Mouse (Mus musculus) liver (tissue): ENCODE data around the gene Thada.
A peak's percentile ranks its signal among the peaks of the same experiment; 100 is the strongest.

Experiments
- DNase-seq: peaks from one replicate; pipeline ENCODE4 v3.0.0-alpha.2; 2020; ENCODE audit warnings: mixed read lengths

Gene Thada

DNA sequence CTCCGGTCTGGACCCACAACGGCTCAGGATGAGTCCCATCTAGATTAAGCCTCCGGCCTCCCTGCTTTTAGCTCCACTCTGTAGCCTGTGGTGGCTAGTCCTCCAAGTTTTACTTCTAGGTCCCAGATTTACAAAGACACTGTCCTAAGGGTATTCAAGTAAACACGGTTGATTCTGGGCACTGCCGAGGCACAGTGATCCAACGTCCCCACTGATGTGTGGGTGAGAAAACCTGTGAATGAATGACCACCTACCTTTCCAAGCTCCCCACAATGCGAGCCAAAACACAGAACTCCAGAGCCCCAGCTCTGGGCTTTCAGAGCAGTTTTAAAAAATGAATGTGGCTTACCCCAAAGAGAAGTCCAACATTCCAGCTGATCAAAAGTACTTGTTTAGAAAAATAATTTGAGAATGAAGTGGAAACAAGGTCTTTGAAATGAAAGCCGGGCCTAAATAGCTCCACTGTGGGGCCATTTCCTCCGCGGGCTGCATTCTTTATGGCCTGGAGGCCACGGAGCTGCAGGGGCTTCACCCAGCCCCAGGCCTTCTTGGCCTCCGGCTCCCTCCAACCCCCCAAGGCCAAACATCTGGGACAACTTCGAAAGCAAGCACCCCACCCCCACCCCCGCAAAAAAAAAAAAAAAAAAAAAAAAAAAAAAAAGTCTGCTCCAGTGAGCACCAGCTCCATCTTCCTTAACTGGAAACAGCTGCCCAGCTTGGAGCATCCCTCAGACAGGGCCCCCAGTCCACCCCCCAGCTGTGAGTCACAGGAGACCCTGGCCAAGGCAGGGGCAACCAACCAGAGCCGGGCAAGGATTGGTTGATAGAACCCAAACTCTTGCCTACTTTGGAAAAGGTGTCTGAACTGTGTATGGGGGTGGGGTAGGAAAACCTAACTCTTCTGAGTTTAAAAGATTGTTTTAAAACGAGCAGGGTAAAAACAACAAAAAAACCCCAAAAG is 283.4 kb downstream of the Thada start:
- peak; percentile 51 for DNase-seq

DNA sequence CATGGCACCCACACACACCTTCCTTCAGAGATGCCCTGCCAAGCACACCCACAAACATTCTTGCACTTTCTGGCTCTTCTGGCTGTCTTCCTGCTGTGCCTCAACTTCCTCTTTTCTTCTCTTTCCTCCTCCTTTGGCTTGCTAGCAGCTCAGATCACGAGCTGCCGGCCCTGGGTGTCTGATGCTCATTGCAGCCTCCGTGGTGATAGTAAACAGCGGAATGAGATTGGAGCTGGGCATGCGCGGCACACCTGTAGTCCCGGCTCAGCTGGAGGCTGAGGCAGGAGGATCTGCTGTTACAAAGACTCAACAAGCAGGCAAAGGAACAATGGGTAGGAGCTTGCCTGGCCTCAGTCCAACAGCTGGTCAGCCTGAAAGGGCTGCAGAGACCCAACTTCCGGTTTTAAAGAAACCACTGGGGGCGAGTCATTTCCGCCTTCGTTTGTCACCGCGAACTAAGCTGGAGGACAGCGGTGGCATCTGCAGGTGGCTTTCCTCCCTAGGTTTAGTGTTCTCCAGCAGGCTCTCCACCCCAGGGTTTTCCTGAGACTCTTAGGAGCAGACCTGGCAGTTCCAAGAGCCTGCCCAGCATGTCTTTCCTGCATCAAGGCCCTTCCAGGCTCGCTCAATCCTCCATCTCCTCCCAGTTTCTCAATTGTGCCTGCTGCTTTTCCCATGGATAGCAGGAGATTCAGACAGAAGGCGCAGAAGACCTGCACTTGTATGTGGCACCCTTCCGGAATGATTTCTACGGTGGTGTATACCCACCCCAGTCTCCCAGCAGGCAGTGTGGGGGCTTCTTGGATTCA is 284.3 kb downstream of the Thada start:
- peak; percentile 71 for DNase-seq

DNA sequence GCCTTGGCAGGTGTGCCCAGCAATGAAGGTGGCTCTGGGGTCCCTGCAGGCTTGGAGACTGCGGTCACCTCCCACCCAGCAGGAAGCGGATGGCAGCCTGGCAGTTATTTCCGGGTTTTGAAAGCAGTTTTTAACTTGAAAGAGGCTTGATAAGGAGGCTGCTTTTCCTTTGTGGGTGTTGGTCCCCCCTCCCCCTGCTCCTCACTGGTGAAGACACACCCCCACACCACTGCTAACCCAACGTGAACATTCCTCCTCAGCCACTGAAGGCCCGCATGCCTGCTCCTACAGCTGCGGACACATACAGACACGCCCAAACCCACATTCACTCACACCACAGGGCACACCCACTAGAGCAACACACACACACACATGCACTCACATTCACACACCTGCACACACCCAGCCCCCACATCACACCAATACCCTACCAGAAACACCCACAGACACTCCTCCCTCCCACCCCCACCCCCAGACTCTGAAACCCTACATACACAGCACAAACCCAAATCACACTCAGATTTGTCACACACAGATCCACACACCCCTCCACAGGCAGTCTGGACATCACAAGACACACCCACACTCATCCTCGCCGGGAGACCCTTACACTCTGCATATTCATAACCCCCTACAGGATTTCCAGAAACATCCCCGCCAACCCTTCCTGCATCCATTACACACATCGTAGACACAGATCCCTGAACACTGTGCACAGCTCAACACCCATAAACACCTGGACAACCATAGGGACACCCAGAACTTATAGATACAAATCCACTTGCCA is 285.1 kb downstream of the Thada start:
- DNase-seq = peak; percentile 76

DNA sequence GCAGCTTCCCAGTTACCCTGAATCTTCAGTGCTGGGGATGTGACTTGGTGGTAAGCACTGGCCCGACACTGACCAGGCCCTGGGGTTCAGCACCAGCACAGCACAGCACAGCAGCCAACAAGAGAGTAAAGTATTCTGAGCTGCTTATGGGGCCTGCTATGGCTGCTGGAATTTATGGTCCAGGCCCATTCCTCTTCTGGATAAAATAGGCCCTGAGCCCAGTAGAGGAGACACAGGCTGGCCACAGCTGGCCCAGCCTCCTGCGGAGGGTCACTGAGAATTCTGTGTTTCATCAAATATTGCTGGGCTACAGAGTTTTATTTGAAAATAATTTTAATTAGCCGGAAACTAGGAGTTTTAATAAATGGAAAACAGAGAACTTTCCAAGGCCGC is 286.0 kb downstream of the Thada start:
- DNase-seq = no peak

DNA sequence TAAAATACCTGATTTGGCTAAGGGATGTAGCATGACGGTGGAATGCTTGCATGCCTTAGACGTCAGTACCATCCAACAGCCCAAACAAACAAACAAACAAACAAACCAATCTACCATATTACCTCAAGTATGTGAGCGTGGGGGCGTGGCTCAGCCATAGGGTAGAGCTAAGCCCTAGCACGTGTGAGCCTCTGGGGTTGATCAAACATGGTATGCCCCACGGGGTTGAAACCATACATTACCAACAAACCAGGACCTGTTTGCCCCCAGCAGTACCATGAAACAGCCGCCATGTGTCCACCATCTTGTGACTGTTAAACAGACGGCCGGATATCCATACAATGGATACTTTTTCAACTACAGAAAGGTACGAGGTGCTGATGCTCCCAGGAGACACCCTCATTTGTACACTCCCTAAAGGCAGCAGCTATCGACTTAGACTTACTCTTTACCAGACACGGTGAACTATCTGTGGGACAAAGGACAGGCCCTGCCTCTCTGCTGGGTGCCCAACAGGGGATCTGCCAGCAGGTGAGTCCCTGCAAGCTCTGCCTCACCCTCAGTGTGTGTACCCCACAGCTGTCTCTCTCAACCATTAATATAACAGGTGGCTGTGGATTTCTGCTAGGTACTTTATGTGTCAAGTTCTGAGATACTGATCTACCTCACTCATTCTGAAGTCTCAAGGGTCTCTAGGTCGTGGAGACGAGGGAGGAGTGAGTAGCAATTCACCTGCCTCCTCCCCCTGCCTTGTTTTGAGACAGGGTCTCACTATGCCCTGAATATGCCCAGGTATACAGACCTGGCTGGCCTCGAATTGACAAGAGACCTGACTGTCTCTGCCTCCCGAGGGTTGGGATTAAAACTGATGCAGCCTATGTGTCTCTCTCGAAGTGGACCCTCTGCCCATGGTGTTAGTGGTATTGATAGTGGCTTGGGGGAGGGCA is 286.7 kb downstream of the Thada start:
- DNase-seq = peak; percentile 4

DNA sequence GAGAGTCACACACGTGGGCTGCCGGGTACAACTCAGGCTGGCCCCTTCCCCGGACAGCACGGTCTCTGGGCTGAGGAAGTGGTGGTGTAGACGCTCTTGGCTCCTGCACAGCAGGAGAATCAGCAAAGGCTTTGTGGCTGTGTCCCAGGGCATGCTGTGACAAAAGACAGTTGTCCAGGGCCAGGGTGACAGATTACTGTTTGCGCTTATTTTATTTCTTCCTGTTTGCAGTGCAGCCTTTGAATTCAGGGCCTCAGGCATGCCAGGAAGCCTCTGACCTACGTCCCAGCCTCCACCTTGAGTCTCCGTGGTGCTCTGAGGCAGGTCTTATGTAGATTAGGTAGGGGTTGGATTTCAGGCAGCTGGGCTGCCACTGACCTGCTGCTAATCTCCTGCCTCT is 288.5 kb downstream of the Thada start:
- peak; percentile 13 for DNase-seq

DNA sequence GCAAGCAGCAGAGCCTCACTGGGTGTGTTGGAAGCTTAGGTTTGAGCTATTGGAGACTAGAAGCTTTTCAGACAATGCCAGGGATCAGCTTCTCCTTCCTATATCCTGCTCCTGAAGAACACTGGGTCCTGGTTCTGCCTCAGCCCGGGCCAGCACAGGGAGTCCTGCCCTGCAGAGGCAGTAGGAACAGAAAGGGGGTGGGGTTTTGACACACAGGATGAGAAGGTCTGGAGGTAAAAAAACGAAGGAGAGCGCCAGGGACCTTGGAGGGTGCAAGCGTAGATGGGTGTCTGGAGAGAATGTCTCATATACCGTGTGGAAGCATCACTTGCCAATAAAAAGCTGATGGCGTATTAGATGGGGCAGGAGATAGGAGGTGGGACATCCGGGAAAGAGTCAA is 289.6 kb downstream of the Thada start:
- DNase-seq = peak; percentile 1

DNA sequence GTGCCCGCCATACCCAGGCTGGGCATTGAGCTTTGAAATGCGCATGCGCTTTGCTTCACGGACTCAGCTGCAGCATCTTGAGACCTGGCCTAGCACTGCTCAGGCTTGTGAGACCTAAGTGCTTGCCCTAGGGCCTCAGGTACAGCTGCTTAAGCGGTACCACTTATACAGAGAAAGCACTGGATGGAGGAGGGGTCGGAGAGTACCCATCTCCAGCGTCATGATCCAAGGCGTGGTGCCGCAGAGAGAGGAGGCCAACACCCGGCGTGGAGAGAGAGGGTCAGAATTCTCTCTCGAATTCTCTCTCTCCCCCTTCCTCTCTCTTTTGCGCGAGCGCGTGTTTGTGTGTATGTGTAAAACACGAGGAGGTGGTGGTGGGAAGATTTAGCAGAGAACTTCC is 290.8 kb downstream of the Thada start:
- peak; percentile 2 for DNase-seq

DNA sequence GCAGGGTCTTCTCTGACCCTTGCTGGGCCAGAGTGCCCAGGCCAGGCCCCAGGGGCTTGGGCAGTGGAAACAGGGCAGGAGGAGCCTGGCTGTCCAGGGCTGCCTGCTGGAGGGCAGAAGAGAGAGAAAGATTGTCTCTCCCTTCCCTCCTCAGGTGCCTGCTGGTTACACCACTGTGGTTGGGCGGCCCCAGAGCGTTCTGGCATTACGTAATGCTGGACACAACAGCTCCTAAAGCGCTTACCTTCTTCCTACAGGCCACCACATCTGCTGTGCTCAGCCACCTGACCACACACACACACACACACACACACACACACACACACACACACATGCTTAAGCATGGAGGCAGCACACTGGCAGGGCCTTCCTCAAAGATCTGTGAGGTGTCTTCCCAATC is 298.6 kb downstream of the Thada start:
- DNase-seq = peak; percentile 38

DNA sequence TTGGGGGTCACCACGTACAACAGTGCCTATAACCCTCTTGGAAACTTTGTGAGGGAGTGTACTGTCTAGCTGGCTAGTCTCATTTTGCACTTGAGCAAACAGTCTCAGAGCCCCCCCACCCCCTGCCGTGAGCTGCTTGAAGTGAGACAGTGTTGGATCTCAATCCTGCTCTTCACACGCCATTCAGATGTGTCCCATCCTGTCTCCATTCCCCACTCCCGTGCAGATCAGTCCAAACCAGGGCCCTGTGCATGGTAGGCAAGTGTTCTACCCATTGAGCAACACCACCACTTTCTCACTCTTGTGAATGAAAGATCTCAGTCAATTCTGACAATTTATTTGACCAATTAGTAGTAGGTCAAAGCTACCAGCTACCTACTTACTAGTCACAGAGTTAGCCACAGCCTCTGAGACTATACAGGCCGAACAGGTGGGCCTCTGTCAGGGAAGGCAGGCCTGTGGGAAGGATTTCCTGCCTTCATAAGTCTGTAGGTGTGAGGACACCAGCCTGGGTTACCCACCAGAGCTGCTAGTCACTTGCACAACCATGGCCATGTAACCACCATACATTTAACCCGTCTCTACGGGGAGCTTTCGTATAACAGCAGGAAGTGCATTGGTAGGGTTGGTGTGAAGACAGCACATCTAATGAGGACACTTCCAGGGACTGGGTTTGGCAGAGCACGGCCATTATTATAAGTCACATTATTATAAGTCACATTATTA is 299.7 kb downstream of the Thada start:
- DNase-seq = peak; percentile 4

DNA sequence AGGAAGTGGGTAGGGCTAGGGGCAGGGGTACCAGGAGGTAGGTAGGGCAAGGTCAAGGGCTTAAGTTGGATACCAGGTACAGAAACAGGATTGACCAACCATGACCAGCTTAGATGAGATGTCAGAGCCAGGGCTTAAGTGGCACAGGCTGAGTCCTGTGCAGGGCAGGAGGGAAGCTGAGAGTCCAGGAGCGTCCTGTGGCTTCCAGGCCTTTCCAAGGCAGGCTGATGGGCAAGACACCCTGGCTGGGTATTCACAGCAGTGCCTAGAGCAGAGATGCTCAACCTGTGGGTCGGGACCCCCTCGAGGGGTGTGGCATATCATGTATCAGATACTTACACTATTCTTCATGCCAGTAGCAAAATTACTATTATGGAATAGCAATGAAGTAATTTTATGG is 300.3 kb downstream of the Thada start:
- peak; percentile 2 for DNase-seq

DNA sequence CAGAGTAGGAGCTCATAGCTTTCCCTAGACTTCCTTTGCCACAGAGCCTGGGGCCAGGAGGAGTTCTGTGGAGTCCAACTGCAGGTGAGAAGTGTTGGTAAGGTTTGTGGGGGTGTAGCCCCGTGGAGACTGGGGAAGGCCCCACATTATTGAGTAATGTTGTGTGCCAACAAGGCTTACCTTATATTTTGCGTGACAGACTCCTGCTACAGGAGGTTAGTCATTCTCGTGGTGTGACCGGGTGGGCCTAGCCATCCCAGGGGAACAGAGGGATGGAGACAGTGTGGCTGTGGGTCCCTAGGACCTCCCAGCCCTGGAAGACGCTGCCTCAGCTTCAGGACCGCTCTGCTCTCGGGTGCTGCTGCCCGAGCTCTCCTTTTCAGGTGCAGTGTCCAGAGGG is 301.9 kb downstream of the Thada start:
- DNase-seq = peak; percentile 1

DNA sequence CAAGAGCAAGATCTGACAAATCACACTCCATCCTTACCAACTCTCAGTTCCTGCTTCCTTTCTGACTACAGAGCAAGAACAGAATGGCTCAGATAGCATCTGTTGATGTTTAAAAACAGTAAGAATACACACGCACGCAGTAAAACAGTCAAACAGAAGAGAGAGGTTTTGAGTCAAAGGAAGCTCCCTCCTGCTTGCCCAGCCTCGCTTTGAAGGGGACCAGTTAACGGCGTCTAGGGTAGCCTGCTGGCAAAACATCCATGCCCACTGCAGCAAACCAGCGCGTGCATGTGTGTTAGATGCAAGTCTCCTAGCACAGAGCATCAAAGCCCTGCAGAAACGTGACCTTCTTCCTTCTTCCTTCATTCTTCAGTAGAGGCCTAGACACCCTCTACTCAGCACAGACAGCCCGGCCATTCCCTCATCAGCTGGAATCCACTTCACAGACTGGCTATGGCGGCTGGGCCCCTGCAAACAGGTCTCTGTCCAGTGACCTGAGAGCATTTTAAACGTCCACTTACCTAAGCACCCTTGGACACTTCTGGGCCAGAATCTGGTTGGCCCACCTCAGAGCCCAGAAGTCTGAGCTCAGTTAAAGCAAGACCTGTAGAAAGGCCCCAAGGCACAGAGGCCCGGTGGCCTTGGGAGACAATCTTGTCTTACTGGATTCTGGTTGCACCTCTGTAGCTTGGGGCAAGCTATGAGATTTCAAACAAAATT is 302.8 kb downstream of the Thada start:
- DNase-seq = peak; percentile 2

DNA sequence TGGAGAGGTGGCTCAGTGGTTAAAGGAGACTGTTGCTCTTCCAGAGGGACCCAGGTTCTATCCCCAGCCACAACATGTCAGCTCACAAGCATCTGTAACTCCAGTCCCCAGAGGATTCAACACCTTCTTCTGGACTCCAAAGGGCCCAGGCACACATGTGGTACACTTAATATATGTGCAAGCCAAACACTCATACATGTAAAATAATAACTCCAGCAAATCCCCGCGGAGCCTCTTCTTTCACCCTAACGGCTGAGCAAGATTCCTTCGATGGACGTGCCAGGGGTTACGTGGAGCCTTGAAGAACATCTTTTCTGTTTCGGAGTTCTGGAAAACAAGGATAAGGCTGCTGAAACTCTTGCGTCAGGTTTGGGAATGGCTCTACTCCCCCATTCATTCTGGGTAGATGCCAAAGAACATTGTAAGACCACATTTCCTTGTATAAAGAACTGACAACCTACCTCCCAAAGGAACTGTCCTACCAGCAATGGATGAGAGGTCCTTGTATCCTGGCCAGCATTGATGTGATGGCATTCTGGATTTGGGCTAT is 303.7 kb downstream of the Thada start:
- peak; percentile 2 for DNase-seq

DNA sequence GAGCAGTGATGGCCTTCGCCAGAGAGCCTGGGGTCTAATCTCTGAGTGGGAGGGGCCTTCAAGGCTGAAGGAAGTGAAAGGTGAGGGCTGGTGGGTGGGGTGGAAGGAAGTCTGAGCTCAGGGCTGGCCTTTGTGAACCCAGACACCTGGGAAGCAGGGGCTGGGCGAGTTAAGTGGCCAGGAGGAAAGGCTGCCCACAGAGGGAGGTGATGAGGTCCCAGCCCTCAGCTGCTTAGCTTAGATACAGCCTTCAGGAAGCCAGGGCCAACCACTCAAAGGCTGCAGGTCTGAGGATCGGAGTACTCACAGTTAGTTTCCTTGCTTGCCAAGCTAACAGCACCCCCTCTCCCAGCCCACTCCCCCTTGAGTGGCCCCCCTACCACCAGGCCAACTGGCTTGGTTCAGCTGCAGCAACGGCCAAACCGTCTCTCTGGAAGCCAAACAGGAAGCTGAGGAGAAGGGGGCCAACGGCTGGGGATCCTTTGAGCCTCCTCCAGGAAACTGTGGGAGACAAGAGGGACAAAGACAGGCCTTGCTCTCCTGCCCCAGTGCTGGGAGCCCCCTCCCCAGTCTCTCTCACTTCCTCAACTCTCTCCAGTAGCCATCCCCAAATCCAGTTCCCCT is 304.7 kb downstream of the Thada start:
- DNase-seq = peak; percentile 59

DNA sequence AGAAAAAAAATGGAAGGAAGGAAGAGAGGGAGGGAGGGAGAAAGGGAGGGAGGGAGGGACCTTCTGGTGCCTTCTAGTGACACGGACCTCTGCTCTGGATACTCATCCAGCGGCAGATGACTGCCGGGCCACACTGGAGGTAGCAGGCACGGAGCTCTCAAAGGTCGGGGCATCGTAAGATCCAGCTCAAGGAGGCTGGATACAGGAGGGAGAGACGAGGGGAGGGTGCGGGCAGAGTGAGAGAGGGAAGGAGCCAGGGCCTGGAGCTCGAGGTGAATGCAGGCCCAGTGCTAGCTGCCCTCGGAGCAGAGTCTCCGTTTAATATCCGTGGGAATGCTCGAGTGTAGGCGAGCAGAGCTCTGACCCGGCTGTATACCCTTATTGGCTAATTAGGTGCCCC is 307.1 kb downstream of the Thada start:
- peak; percentile 2 for DNase-seq

DNA sequence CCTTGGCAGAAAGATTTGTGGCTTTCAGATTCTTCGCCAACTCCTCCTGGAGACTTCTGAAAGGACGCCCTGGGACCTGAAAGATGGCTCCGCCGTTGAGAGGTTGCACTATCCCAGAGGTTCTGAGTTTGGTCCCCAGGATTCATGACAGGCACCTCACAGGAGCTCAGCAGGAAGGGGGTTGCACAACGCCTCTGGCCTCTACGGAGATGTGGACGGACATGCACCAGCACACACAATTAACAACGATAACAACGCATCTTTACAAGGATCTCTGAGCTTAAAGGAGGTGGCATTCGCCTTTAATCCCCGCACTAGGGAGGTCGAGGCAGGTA is 307.6 kb downstream of the Thada start:
- peak; percentile 6 for DNase-seq

DNA sequence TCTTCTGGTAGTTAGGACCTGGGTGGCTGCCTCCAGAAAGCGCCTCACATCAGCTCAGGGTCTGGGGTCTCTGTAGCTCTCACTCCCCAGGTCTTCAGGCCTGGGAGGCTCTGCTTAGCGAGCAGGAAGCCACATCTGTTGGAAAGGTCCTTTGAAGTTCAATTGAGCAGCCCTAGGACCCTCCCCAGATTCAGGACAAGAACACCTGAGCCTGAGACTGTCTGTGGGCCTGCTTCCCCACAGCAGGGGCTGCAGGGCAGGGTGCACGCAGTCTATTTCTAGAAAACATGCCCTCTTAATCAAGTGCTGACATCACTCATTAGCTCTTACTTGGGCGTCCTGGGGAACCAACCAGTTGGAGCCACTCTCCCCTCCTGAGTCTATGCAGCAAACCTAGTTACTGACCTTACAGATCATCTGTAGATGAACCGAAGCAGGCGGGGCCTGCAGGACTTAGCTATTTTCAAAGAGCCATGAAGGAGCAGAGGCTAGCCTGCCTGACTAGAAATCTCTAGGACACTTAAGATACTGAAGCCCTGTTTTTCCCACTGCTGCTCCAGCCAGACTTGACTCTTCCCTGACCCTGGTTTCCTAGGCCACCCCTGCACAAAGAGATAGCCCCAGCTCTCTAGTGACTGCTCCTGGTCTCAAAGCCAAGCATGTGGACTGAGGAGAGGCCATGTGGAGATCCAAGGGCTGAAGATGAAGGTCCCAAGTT is 308.1 kb downstream of the Thada start:
- peak; percentile 6 for DNase-seq
